Mouse (Mus musculus): ENCODE measurements at regions not wholly inside any gene's neighbourhood (a gene's known extent, or its start where the extent isn't known, plus 50 kb on each side); places are given as distances from the start of the nearest gene placed in this dataset.

DNA sequence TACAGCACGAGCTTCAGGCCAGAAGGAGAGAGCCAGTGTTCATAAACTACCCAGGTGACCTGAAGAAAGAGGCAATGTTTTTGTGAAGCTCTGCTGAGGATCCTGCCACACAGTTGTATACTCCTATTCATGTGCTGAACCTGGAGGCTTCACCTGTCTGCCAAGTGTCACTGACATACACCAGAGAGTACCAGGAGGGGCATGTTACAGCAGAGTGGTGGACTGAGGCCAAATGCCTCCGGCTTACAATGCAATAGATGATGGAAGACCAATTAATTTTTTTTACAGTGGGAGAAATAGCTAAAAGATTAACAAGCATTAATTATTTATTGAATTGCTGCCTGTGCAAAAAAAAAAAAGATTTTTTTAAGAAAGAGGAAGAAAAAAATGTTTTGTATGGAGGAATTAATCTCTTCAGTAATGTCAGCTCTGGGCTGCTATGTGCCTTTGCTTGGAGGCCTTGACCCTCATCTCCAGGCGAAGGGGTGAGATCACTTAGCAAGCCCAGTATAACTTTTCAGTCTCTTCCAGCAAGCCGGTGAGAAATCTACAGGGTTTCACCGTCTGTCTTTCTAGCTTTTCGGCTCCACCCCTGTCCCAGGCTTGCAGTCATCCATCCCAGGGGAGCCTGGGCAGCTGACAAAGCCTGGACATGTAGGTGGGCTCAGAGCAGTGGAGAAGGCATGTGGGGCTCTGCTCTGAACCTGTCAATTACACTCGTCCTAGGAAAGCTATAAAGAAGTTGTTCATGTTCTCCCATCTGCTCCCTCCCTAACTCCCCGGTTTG is 144.0 kb upstream of the Tmem45b start:
- Histone ChIP-seq H3K27me3 (replicated peaks) (no peaks in the 10 kb centered on the region), H3K36me3 (replicated peaks) (no peaks in the 10 kb centered on the region), H3K4me1 (no peaks in the 10 kb centered on the region), H3K9ac (no peak overlapping the region), H3K27ac (no peak overlapping the region), H3K9me3 (no peaks in the 10 kb centered on the region), H3K4me2 (no peak overlapping the region), H3K4me3 (no peak overlapping the region)
- ATAC-seq (replicated peaks): no peak
- 73% methylated on average over 8 of the region's 8 CpGs for WGBS

- H3K27me3 ChIP-seq (replicated peaks): no peaks in the 10 kb centered on the region
- H3K9ac ChIP-seq: no peak overlapping the region
- WGBS: 94% methylated on average over 6 of the region's 6 CpGs
- H3K4me1 ChIP-seq: no peaks in the 10 kb centered on the region
- H3K4me2 ChIP-seq: no peak overlapping the region
- no peak overlapping the region for H3K27ac ChIP-seq
- no peak overlapping the region for H3K4me3 ChIP-seq
- H3K9me3 ChIP-seq: no peaks in the 10 kb centered on the region
- no peak for ATAC-seq (replicated peaks)
- no peaks in the 10 kb centered on the region for H3K36me3 ChIP-seq (replicated peaks)
Measured at GRCm38 (mm10) chr9:31606936-31607335, 142.7 kb upstream of the Tmem45b start.

GRCm38 (mm10) chr9:31604497-31605090 is 140.3 kb upstream of the Tmem45b start:
- Histone ChIP-seq H3K27me3 (replicated peaks) (no peaks in the 10 kb centered on the region), H3K36me3 (replicated peaks) (no peaks in the 10 kb centered on the region), H3K27ac (no peak overlapping the region), H3K9me3 (no peaks in the 10 kb centered on the region), H3K4me3 (no peak overlapping the region), H3K4me2 (no peak overlapping the region), H3K4me1 (no peaks in the 10 kb centered on the region), H3K9ac (no peak overlapping the region)
- 87% methylated on average over 6 of the region's 6 CpGs for WGBS
- no peak for ATAC-seq (replicated peaks)

DNA sequence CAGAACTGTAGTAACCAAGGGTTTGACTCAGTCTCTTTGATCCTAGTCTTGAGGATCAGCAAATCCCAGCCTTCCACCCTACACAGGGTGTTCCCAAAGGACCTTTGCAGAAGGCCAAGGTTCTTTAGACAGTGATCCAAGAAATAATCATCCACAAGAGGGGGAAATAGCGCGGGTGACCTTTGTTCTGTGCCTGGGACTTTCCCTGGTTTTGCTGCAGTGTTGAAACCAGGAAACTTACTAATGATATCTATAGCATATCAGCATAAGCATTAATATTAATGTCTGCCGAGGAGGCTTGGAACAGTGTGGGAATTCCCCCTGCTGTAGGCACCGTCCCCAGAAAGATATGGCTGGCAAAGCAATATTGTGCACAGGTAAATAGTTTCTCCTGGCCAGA is 138.4 kb upstream of the Tmem45b start:
- 90% methylated on average over 4 of the region's 4 CpGs for WGBS
- no peaks in the 10 kb centered on the region for H3K27me3 ChIP-seq (replicated peaks)
- no peak overlapping the region for H3K27ac ChIP-seq
- no peaks in the 10 kb centered on the region for H3K36me3 ChIP-seq (replicated peaks)
- no peak overlapping the region for H3K4me2 ChIP-seq
- ATAC-seq (replicated peaks): no peak
- H3K9me3 ChIP-seq: no peaks in the 10 kb centered on the region
- H3K4me3 ChIP-seq: no peak overlapping the region
- no peaks in the 10 kb centered on the region for H3K4me1 ChIP-seq
- H3K9ac ChIP-seq: no peak overlapping the region

- H3K9me3 ChIP-seq: no peaks in the 10 kb centered on the region
- no peaks in the 10 kb centered on the region for H3K27me3 ChIP-seq (replicated peaks)
- H3K4me1 ChIP-seq: no peaks in the 10 kb centered on the region
- ATAC-seq (replicated peaks): 0 out of 2 replicates have a peak, but pooled peaks have one; percentile 24
- no peaks in the 10 kb centered on the region for H3K36me3 ChIP-seq (replicated peaks)
- 69% methylated on average over 7 of the region's 7 CpGs for WGBS
- no peak overlapping the region for H3K27ac ChIP-seq
- no peak overlapping the region for H3K4me3 ChIP-seq
- no peak overlapping the region for H3K9ac ChIP-seq
- H3K4me2 ChIP-seq: no peak overlapping the region
Measured at GRCm38 (mm10) chr9:31595096-31595495, 130.8 kb upstream of the Tmem45b start.

- no peak overlapping the region for H3K27ac ChIP-seq
- H3K9me3 ChIP-seq: no peaks in the 10 kb centered on the region
- no peaks in the 10 kb centered on the region for H3K36me3 ChIP-seq (replicated peaks)
- H3K4me2 ChIP-seq: no peak overlapping the region
- H3K27me3 ChIP-seq (replicated peaks): no peaks in the 10 kb centered on the region
- H3K4me3 ChIP-seq: no peak overlapping the region
- H3K9ac ChIP-seq: no peak overlapping the region
- H3K4me1 ChIP-seq: no peaks in the 10 kb centered on the region
- no peak for ATAC-seq (replicated peaks)
Measured at GRCm38 (mm10) chr9:31587671-31588070, 123.4 kb upstream of the Tmem45b start.

DNA sequence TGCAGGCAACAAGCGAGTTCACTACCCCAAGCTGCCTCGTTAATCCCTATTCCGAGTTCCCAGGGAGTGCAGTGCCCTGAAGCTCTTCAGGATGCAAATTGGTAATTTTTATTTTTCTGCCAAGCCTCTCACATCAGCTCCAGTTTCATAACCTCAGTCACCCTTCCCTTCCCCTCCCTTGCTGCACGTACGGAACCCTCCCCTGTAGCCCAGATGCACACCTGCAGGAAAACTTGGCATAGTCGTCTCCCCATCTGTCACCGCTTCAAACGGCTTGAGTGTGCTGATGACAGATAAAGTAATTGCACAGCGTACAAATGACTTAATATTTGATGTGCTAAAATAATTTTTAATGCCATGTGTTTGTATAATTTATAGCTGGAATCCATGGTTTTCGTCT is 119.7 kb upstream of the Tmem45b start:
- H3K4me2 ChIP-seq: no peak overlapping the region
- ATAC-seq (replicated peaks): no peak
- 73% methylated on average over 10 of the region's 10 CpGs for WGBS
- H3K9ac ChIP-seq: no peak overlapping the region
- no peaks in the 10 kb centered on the region for H3K4me1 ChIP-seq
- no peaks in the 10 kb centered on the region for H3K27me3 ChIP-seq (replicated peaks)
- no peaks in the 10 kb centered on the region for H3K9me3 ChIP-seq
- no peak overlapping the region for H3K4me3 ChIP-seq
- no peak overlapping the region for H3K27ac ChIP-seq
- H3K36me3 ChIP-seq (replicated peaks): no peaks in the 10 kb centered on the region

- Histone ChIP-seq H3K27ac (no peak overlapping the region), H3K36me3 (replicated peaks) (no peaks in the 10 kb centered on the region), H3K9ac (no peak overlapping the region), H3K4me3 (no peak overlapping the region), H3K9me3 (no peaks in the 10 kb centered on the region), H3K27me3 (replicated peaks) (no peaks in the 10 kb centered on the region), H3K4me2 (no peak overlapping the region), H3K4me1 (no peaks in the 10 kb centered on the region)
- 85% methylated on average over 7 of the region's 7 CpGs for WGBS
- ATAC-seq (replicated peaks): no peak
Measured at GRCm38 (mm10) chr9:31582947-31583346, 118.7 kb upstream of the Tmem45b start.

- no peak for ATAC-seq (replicated peaks)
- Histone ChIP-seq H3K27ac (no peak overlapping the region), H3K4me2 (no peak overlapping the region), H3K9me3 (no peaks in the 10 kb centered on the region), H3K9ac (no peak overlapping the region), H3K4me1 (no peaks in the 10 kb centered on the region), H3K4me3 (no peak overlapping the region), H3K27me3 (replicated peaks) (no peaks in the 10 kb centered on the region), H3K36me3 (replicated peaks) (no peaks in the 10 kb centered on the region)
- 93% methylated on average over 8 of the region's 8 CpGs for WGBS
Measured at GRCm38 (mm10) chr9:31578506-31579173, 114.4 kb upstream of the Tmem45b start.

GRCm38 (mm10) chr9:31577066-31577465 is 112.8 kb upstream of the Tmem45b start:
- Histone ChIP-seq H3K27ac (no peak overlapping the region), H3K27me3 (replicated peaks) (no peaks in the 10 kb centered on the region), H3K9me3 (no peaks in the 10 kb centered on the region), H3K4me3 (no peak overlapping the region), H3K4me1 (no peaks in the 10 kb centered on the region), H3K36me3 (replicated peaks) (no peaks in the 10 kb centered on the region), H3K4me2 (no peak overlapping the region), H3K9ac (no peak overlapping the region)
- no peak for ATAC-seq (replicated peaks)
- WGBS: 77% methylated on average over 7 of the region's 7 CpGs

GRCm38 (mm10) chr9:31567029-31567428 is 102.8 kb upstream of the Tmem45b start:
- 0 out of 2 replicates have a peak, but pooled peaks have one; percentile 24 for ATAC-seq (replicated peaks)
- no peak overlapping the region for H3K27ac ChIP-seq
- H3K4me3 ChIP-seq: no peak overlapping the region
- no peaks in the 10 kb centered on the region for H3K36me3 ChIP-seq (replicated peaks)
- WGBS: 70% methylated on average over 10 of the region's 10 CpGs
- no peaks in the 10 kb centered on the region for H3K27me3 ChIP-seq (replicated peaks)
- no peak overlapping the region for H3K9ac ChIP-seq
- H3K4me1 ChIP-seq: peaks cover 12% of the 10 kb centered on the region
- H3K4me2 ChIP-seq: peak overlapping the region; percentile 34
- no peaks in the 10 kb centered on the region for H3K9me3 ChIP-seq

GRCm38 (mm10) chr9:31566257-31567007 is 102.2 kb upstream of the Tmem45b start:
- ATAC-seq (replicated peaks): peak; percentile 63
- WGBS: 42% methylated on average over 31 of the region's 31 CpGs
- no peak overlapping the region for H3K27ac ChIP-seq
- no peak overlapping the region for H3K9ac ChIP-seq
- H3K27me3 ChIP-seq (replicated peaks): no peaks in the 10 kb centered on the region
- H3K9me3 ChIP-seq: no peaks in the 10 kb centered on the region
- no peaks in the 10 kb centered on the region for H3K36me3 ChIP-seq (replicated peaks)
- H3K4me2 ChIP-seq: peak overlapping the region; percentile 34
- H3K4me3 ChIP-seq: no peak overlapping the region
- peaks cover 12% of the 10 kb centered on the region for H3K4me1 ChIP-seq

All from midbrain, embryonic 15.5 days (tissue).